Mouse (Mus musculus) intestine, postnatal 0 days (tissue): ENCODE results near the gene Sik3. TPM values are rescaled to one million over a fixed set of nuclear protein-coding genes. Genes with fewer than 3 reads are reported as not detected.

Experiments used
- ATAC-seq: fragments of 200-750 bp; cut with Nextera tagmentation; 2 replicates; pipeline ENCODE4 v1.8.0; 2017; ENCODE audit warnings: mild to moderate bottlenecking, moderate TSS enrichment, moderate library complexity
- H3K27ac ChIP-seq: fragments of 300-500 bp; sonication (generic); 2 replicates; pipeline ENCODE4 v1.5.1; 2014; ENCODE audit warnings: mild to moderate bottlenecking, low read depth, low read length, moderate library complexity
- H3K27me3 ChIP-seq: fragments of 300-500 bp; sonication (generic); replicated peaks from 2 replicates; pipeline ENCODE4 v1.6.1; 2014; ENCODE audit warnings: low read length, mixed read lengths; ENCODE audit not compliant: control insufficient read depth, insufficient read depth
- H3K36me3 ChIP-seq: fragments of 300-500 bp; sonication (generic); 2 replicates; pipeline ENCODE4 v1.6.1; 2014; ENCODE audit warnings: mild to moderate bottlenecking, moderate library complexity; ENCODE audit not compliant: control insufficient read depth, insufficient read depth
- H3K4me1 ChIP-seq: fragments of 300-500 bp; sonication (generic); replicated peaks from 2 replicates; pipeline ENCODE4 v1.6.1; 2014; ENCODE audit warnings: antibody characterized with exemption, low read length, mixed read lengths; ENCODE audit not compliant: control insufficient read depth, insufficient read depth
- H3K4me2 ChIP-seq: fragments of 300-500 bp; sonication (generic); replicated peaks from 2 replicates; pipeline ENCODE4 v1.6.1; 2014; ENCODE audit warnings: low read depth, mild to moderate bottlenecking, moderate library complexity
- H3K4me3 ChIP-seq: fragments of 300-500 bp; sonication (generic); 2 replicates; pipeline ENCODE4 v1.5.1; 2014; ENCODE audit warnings: low read depth, low read length
- H3K9ac ChIP-seq: fragments of 300-500 bp; sonication (generic); 2 replicates; pipeline ENCODE4 v1.6.1; 2014; ENCODE audit warnings: mild to moderate bottlenecking, low read depth, low read length
- H3K9me3 ChIP-seq: fragments of 300-500 bp; sonication (generic); 2 replicates; pipeline ENCODE4 v1.6.1; 2016; ENCODE audit warnings: mixed run types; ENCODE audit not compliant: control insufficient read depth
- CTCF ChIP-seq: sonication (generic); IDR thresholded peaks from 2 replicates; pipeline ENCODE4 v1.5.1; 2016; ENCODE audit warnings: low read depth, mild to moderate bottlenecking, control low read depth, antibody characterized with exemption, moderate library complexity
- WGBS: fragments of 180-500 bp; shearing (Covaris S2); extraction: QIAGEN DNeasy Blood & Tissue Kit; methylation state at CpG from one replicate; pipeline ENCODE4 v1.1.7; 2014; 5-methylcytosine and 5-hydroxymethylcytosine counted together
- polyA plus RNA-seq: library from polyadenylated mRNA; unstranded; fragments of >200 nt; fragmentation: Nextera tagmentation; extraction: Ambion mirVana; gene quantifications from 2 replicates; pipeline ENCODE4 v1.2.1, GENCODE M21; 2015

The Sik3 gene
- polyA plus RNA-seq, 1 experiment from 2014 or later, result 7.4 TPM

DNA sequence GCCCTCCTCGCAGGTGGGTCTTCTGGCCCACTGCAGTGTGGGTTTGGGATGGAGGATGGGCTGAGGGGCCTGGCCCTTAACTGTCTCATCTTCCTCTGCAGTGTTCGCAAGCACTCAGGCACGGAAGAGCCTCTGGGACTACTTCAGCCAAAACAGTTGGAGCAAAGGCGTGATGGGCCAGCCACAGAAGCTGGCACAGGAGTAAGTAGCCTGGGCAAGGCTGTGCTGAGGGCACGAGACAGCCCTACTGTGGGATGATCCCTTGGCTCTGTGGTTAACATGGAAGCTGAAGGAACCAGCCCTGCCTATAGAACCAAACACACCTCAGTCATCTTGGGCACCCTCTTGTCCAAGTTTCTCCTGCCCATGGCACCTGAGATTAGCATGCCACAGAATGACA is 256.5 kb downstream of the Sik3 start:
- WGBS, result 88% methylated on average over 5 of the region's 5 CpGs
- Histone ChIP-seq H3K4me2 (no peak overlapping the region), H3K9ac (no peak overlapping the region), H3K27me3 (no peaks in the 10 kb centered on the region; the same call in 1 of the 2 replicates), H3K27ac (no peak overlapping the region), H3K36me3 (no peaks in the 10 kb centered on the region; the same call in 1 of the 2 replicates), H3K4me1 (no peaks in the 10 kb centered on the region), H3K4me3 (no peak overlapping the region), H3K9me3 (no peaks in the 10 kb centered on the region)
- TF ChIP-seq CTCF, result no peak
- ATAC-seq, result no peak

DNA sequence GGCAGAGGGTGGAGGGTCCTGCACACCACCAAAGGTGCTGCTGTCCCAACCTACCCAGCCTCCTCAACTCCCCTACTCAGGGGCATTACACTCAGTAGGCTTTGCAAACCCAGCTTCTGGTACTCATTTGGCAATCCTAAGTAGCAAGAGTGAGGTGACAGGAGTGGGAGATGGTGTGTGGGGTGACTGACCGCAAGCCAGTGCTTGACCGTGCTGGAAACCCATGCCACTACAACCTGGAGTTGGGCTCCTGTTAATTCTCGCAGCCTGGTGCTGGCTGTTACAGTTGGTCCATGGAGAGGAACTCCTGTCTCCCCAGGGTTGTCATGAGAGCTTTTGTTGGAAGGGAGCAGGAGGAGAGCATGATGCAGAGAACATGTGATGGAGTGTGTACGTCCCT is 258.2 kb downstream of the Sik3 start:
- no peak overlapping the region for H3K27ac ChIP-seq
- no peak overlapping the region for H3K9ac ChIP-seq
- H3K36me3 ChIP-seq, result peaks cover 15% of the 10 kb centered on the region
- no peaks in the 10 kb centered on the region for H3K4me1 ChIP-seq
- H3K4me2 ChIP-seq, result no peak overlapping the region
- TF ChIP-seq CTCF, result no peak
- H3K9me3 ChIP-seq, result no peaks in the 10 kb centered on the region
- ATAC-seq, result no peak
- no peak overlapping the region for H3K4me3 ChIP-seq
- 93% methylated on average over 4 of the region's 4 CpGs for WGBS
- H3K27me3 ChIP-seq, result no peaks in the 10 kb centered on the region; the same call in 1 of the 2 replicates

DNA sequence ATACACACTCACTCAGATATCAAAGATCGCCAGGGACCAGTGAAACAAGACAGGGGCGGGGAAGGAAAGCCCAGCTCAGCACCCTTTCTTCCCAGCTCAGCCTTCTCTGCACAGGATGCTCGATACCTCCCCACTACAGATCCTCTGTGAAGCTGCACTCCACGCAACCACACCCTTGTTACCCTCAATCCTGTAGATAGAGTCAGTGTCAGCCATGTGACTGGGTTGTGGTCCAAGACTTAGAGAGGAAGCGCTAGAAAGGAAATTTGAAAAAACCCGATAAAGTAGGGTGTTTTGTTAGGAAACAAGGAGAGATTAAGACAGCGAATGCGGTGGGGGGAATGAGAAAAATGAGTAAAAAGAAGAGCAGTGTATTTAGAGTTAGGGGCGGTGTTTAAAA is 259.4 kb downstream of the Sik3 start:
- no peak for TF ChIP-seq CTCF
- Histone ChIP-seq H3K36me3 (peaks cover 28% of the 10 kb centered on the region), H3K4me3 (no peak overlapping the region; the same call in 1 of the 2 replicates), H3K9ac (no peak overlapping the region), H3K27me3 (no peaks in the 10 kb centered on the region; the same call in 1 of the 2 replicates), H3K27ac (no peak overlapping the region), H3K4me2 (no peak overlapping the region; the same call in 1 of the 2 replicates), H3K9me3 (no peaks in the 10 kb centered on the region), H3K4me1 (no peaks in the 10 kb centered on the region)
- 77% methylated on average over 9 of the region's 9 CpGs for WGBS
- ATAC-seq, result no peak

- H3K9me3 ChIP-seq, result no peaks in the 10 kb centered on the region
- peak; percentile 91 for ATAC-seq
- H3K4me3 ChIP-seq, result peak within 1 kb of the TSS; percentile 86
- H3K4me2 ChIP-seq, result peak within 1 kb of the TSS; percentile 76
- WGBS, result 6% methylated on average over 45 of the region's 45 CpGs
- peaks cover 36% of the 10 kb centered on the region for H3K36me3 ChIP-seq
- H3K4me1 ChIP-seq, result no peaks in the 10 kb centered on the region
- 0 out of 2 replicates have a peak within 1 kb of the TSS, but pooled peaks have one; percentile 28 for H3K27ac ChIP-seq
- H3K9ac ChIP-seq, result peak within 1 kb of the TSS; percentile 72
- no peaks in the 10 kb centered on the region; the same call in 1 of the 2 replicates for H3K27me3 ChIP-seq
- peak; percentile 68 for TF ChIP-seq CTCF
These were observed 260.2 kb downstream of the Sik3 start, which contains the start of gene Zpr1 for GRCm38 (mm10) chr9:46272677-46273454. Gene Zpr1 (plus strand): TSS chr9:46273064.

Other genes starting within 250 kb of the Sik3 start
- 12.4 and 15.5 TPM in 2 replicates for gene Cep164, start 184.1 kb upstream of the Sik3 start, polyA plus RNA-seq
- 10.1 and 10.7 TPM in 2 replicates for gene Bace1, start 174.2 kb upstream of the Sik3 start, polyA plus RNA-seq
- gene Pcsk7, start 106.3 kb upstream of the Sik3 start, polyA plus RNA-seq, result 16.9 and 17.3 TPM in 2 replicates
- gene Rnf214, start 105.9 kb upstream of the Sik3 start, polyA plus RNA-seq, result 21.5 and 27.6 TPM in 2 replicates
- 416 and 455 TPM in 2 replicates for gene Tagln, start 76.8 kb upstream of the Sik3 start, polyA plus RNA-seq
- 65.0 and 70.5 TPM in 2 replicates for gene Sidt2, start 57.6 kb upstream of the Sik3 start, polyA plus RNA-seq
- 78.1 and 78.2 TPM in 2 replicates for gene Pafah1b2, start 130 bp upstream of the Sik3 start, polyA plus RNA-seq
- 28,401 and 28,927 TPM in 2 replicates for gene Apoa1, start 215.8 kb downstream of the Sik3 start, polyA plus RNA-seq
- gene Apoc3, start 222.8 kb downstream of the Sik3 start, polyA plus RNA-seq, result 8,073 and 8,903 TPM in 2 replicates
- 27,935 and 31,935 TPM in 2 replicates for gene Apoa4, start 227.9 kb downstream of the Sik3 start, polyA plus RNA-seq